Mouse (Mus musculus) telencephalon, adult 2 months (tissue): Measurements from ENCODE around the gene Olfr818.
"Not testable (repeated sequence)": the region's sequence is repeated elsewhere in the genome, so short reads cannot be mapped to it uniquely, and the experiment has no call there.

Source experiments
- DNase-seq: peaks from one replicate; pipeline ENCODE4 v3.0.0-alpha.2; 2011; ENCODE audit warnings: low read depth, low spot score

Gene Olfr818

DNA sequence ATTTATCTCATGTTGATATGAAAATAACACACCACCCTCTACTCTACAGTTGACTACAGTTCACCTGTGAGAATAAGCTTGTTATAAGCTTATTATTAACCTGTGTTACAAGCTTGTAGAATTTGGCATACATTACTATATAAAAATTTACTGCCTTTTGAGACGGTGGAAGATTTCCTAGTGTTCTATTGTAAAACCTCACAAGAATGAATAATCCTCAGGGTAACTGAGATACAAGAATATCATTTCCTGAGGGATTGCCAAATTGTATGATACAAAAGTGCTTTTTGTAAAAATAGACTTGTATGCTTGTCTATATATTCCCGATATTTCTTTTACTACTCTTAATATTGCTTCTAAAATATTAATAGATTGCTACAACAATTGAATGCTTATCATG lies at the start of gene Olfr818:
Gene Olfr818, minus strand, starts transcription at position 101 of the 400 bp plus-strand sequence.
- no peak for DNase-seq

DNA sequence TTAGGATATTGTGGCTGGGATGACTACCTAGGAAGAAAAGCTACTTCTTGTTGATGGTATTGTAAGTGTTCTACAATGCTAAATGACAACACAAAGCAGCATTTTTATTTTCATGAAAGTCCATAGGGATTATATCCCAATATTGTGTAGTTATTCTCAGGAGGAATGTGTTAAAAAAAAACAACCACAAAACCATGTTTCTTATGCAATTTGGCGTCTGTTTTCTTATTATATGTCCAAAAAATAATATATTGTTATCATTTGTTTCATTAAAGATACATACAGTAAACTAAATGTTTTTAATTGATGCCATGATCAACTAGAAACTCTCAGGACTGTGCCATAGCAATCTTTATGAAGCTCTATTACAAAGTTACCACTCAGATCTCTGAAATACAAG lies 36.1 kb upstream of the Olfr818 start, which contains the start of gene Gm10310:
Gene Gm10310, minus strand, starts transcription at position 101 of the 400 bp plus-strand sequence.
- not testable (repeated sequence) for DNase-seq

DNA sequence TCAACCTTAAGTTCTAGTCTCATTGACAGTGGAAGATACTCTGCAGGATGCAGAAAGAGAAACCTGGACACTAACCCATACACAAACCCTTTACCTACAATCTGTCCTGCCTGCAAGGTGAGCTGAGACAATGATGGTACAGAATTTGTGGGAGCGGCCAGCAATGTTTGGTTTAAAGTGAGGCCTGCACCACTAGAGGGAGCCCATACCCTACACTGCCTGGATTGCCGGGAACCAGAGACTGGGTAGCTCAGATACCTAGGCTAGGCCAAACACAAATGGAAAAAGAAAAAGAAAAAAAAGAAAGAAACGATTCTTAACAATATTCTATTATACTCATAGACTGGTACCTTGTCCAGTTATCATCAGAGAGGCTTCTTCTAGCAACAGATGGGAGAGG lies 33.0 kb upstream of the Olfr818 start:
- DNase-seq: not testable (repeated sequence)

DNA sequence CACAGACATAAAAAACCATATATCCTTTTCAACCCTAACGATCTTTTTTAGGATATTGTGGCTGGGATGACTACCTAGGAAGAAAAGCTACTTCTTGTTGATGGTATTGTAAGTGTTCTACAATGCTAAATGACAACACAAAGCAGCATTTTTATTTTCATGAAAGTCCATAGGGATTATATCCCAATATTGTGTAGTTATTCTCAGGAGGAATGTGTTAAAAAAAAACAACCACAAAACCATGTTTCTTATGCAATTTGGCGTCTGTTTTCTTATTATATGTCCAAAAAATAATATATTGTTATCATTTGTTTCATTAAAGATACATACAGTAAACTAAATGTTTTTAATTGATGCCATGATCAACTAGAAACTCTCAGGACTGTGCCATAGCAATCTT lies 27.1 kb upstream of the Olfr818 start, which contains the start of gene Olfr247:
Gene Olfr247, minus strand, starts transcription at position 101 of the 400 bp plus-strand sequence.
- not testable (repeated sequence) for DNase-seq

DNA sequence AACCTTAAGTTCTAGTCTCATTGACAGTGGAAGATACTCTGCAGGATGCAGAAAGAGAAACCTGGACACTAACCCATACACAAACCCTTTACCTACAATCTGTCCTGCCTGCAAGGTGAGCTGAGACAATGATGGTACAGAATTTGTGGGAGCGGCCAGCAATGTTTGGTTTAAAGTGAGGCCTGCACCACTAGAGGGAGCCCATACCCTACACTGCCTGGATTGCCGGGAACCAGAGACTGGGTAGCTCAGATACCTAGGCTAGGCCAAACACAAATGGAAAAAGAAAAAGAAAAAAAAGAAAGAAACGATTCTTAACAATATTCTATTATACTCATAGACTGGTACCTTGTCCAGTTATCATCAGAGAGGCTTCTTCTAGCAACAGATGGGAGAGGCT lies 24.1 kb upstream of the Olfr818 start:
- not testable (repeated sequence) for DNase-seq

DNA sequence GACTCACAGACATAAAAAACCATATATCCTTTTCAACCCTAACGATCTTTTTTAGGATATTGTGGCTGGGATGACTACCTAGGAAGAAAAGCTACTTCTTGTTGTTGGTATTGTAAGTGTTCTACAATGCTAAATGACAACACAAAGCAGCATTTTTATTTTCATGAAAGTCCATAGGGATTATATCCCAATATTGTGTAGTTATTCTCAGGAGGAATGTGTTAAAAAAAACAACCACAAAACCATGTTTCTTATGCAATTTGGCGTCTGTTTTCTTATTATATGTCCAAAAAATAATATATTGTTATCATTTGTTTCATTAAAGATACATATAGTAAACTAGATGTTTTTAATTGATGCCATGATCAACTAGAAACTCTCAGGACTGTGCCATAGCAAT lies 18.3 kb upstream of the Olfr818 start, which contains the start of gene Olfr819:
Gene Olfr819, minus strand, starts transcription at position 101 of the 400 bp plus-strand sequence.
- DNase-seq: not testable (repeated sequence)

DNA sequence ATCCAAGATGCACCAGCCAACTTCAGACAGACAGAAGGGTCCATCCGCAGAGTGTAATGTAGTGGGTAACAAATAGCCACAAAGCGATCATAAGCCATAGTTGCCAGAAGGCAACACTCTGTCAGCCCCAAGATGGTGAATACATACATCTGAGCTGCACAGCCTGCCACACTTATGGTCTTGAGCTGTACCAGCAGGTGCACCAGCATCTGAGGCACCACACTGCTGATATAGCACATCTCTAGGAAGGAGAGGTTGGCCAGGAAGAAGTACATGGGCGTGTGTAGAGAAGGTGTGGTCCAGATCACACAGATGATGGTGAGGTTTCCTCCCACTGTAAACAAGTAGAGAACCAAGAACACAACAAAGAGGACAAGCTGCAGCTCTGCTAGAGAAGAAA lies 17.3 kb upstream of the Olfr818 start:
- DNase-seq: not testable (repeated sequence)

DNA sequence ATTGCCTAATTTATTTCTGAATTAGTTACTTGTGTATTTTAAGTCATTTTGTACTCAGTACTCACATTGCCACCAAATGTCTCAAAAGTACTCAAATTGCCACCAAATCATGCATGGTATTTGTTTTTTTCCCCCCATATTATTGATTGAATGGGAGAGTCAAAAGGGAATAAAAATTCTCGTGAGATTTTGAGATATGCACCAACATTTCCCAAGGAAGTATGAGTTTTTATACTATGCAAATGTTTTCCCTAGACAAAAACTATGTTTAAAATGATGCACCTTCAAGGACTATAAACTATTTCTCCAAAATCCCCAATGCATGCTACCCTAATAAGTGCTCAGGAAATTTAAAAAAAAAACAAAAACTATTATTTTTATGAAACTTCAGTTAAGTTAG lies 33.4 kb downstream of the Olfr818 start, which contains the start of gene Olfr816:
Gene Olfr816, minus strand, starts transcription at position 101 of the 400 bp plus-strand sequence.
- no peak for DNase-seq

DNA sequence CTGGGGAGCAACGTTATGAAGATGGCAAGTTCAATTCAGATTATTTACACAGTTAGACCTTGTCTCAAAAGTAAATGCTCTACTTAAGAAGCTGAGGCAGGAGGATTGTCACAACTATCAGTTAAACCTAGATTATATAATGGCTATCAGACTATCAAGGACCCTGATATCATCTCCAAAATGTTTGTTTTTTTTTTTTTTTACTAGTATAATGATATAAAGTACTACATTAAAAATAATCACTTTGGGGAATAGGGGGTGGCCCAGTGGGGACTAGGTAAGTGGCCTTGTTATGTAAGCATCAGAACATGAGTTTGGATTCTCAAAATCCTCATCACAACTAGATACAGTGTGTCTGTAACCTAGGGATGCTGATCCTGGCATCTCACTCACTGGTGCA lies 43.1 kb downstream of the Olfr818 start, which contains the start of gene Olfr815:
Gene Olfr815, minus strand, starts transcription at position 101 of the 400 bp plus-strand sequence.
- DNase-seq: not testable (repeated sequence)
